Mouse (Mus musculus) lung, postnatal 10 days (tissue): Measurements from ENCODE around the gene Siglecg.

Source experiments
- DNase-seq: peaks from one replicate; pipeline ENCODE4 v3.0.0; 2021

Siglecg gene

DNA sequence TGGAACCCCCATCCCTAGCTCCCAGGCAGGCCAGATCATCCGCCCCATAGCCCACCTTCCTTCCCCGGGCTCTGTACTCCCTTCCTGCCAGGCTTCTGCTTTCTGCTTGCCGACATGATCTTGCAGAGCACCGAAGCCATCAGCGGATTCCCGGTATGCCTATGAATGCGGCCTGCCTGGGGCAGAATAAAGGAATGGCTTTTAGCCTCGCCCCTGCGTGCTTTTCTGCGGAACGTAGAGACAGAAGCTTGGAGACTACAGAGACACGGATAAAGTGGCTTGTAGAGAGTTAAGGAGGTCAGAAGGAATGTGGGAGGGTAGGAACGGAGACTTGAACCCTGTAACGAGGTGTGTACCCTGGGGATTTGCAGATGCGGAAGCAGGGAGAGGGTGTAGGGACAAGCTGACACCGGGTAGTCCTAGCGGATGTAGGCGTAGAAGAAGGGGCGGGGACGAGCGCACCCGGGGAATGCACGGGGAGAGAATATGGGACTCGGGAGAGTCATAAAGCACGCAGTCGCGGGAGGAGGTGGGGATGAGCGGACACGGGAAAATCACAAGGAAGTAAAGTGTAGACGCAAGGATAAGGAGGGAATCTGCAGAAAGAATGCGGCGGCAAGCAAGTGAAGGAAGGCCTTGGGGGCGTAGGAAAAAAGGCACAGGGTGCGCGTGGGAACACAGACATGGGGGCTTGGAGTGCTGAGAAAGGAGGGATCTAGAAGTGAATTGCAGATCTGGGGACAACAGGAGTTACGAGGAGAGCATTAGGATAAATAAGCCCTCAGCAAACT lies 35.3 kb downstream of the Siglecg start:
- peak; percentile 93 for DNase-seq

GRCm38 (mm10) chr7:43443917-43444293 lies 35.9 kb downstream of the Siglecg start, which contains the start of the genes Etfb and Gm45233:
Etfb (plus strand) TSS chr7:43444083.
Gm45233 (plus strand) TSS chr7:43444128.
- DNase-seq = peak; percentile 98

GRCm38 (mm10) chr7:43447801-43448200 lies 39.8 kb downstream of the Siglecg start:
- DNase-seq = no peak

DNA sequence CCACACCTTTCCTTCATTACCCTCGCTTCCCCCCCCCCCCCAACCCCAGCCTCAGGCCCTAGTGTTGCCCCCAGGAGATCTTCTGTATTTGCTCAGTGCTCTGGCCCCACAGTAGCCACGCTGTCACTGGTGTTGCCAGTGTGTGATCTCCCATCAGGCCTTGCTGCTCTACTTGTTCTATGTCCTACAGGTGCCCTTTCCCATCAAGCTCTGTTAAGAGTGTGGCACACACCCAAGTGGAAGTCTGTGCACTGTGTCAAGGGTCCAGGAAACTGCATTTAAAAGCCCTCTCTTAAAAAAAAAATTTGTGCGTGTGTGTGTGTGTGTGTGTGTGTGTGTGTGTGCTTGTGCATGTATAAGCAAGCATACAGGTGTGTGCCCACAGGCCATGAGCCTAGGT lies 40.2 kb downstream of the Siglecg start:
- no peak for DNase-seq

- DNase-seq = no peak
Observed at GRCm38 (mm10) chr7:43449811-43450210, 41.8 kb downstream of the Siglecg start.

- DNase-seq = no peak
Observed at GRCm38 (mm10) chr7:43451726-43452125, 43.7 kb downstream of the Siglecg start.

GRCm38 (mm10) chr7:43452609-43453008 lies 44.6 kb downstream of the Siglecg start:
- peak; percentile 50 for DNase-seq

GRCm38 (mm10) chr7:43453599-43454355 lies 45.8 kb downstream of the Siglecg start:
- no peak for DNase-seq

GRCm38 (mm10) chr7:43454371-43454770 lies 46.4 kb downstream of the Siglecg start:
- no peak for DNase-seq

GRCm38 (mm10) chr7:43462851-43463250 lies 54.8 kb downstream of the Siglecg start, which contains the start of gene Vsig10l:
Vsig10l (plus strand) TSS chr7:43463151.
- no peak for DNase-seq

GRCm38 (mm10) chr7:43463976-43464375 lies 56.0 kb downstream of the Siglecg start:
- DNase-seq = no peak

DNA sequence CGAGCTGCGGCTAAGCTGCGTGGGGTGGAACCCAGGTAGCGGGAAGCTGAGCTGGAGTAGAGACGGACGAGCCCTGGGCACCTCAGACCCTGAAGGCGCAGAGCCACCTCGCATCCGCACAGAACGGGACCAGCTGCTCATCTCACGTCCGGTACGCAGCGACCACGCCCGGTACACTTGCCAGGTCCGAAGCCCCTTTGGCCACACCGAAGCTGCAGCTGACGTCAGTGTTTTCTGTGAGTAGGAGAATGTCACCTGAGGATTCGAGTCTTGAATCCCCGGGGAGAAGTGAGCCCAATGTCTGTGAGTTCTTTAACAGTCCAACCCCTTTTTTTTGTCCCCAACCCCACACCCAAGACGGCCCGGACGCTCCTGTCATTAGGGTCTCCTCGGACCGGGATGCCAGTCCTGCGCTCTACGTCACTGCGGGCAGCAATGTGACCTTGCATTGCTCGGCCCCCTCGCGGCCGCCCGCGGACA lies 56.9 kb downstream of the Siglecg start:
- DNase-seq = peak; percentile 30

DNA sequence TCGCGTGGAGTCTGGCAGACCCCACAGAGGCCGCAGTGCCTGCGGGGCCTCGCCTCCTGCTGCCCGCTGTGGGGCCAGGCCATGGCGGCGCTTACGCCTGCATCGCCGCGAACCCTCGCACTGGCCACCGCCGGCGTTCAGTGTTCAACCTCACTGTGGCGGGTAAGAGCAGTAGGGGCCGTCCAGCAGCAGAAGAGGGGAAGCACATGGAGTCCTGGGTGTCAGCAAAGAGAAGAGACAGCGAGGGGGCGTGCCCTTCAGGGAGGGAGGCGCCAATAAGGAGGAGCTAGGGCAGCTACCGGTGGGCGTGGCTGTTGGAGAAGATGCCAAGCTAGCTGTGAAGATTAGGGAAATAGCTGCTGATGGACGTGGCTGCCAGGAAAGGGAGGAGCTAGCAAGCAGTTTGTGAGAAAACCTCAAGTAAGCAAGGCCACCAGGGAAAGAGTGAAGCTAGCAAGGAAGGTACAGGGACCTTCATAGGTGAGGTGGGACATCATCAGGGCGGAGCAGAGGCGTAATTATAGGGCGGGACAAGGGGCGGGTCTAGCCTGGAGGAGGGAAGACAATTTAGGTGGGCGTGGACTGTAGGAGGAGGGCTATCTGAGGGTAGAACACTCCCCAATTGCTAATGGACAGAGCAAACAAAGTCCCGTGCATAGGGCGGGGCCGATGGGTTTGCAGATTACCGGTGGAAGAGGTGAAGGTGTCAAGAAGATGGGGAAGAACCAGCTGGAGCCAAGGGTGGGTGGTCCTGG lies 57.5 kb downstream of the Siglecg start:
- peak; percentile 96 for DNase-seq

DNA sequence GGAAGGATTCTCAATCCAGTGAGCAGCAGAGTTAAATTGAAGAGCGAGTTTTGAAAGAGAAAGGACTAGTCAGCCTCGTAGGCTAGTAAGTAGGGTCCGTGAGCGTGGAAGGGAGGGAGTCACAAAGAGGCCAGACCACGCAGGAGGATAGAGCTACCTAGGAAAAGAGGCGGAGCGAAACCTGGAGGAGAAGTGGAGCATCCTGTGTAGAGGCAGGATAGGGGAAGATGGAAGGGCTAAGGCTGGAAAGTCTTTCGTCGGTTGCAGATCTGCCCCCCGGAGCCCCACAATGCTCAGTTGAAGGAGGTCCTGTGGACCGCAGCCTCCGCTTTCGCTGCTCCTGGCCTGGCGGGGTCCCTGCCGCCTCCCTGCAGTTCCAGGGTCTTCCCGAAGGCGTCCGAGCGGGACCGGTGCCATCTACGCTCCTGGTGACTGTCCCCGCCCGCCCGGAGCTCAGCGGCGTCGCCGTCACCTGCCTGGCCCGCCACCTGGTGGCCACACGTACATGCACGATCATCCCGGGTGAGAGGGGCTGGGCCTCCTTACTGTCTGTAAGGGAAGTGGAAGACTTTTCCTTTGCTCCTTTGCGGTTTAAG lies 58.2 kb downstream of the Siglecg start:
- peak; percentile 93 for DNase-seq
